Mouse (Mus musculus) embryonic facial prominence, embryonic 14.5 days (tissue): ENCODE measurements at regions not wholly inside any gene's neighbourhood (a gene's known extent, or its start where the extent isn't known, plus 50 kb on each side); places are given as distances from the start of the nearest gene placed in this dataset.

Experiments used
- ATAC-seq: fragments of 200-750 bp; cut with Nextera tagmentation; 2 replicates; pipeline ENCODE4 v1.8.0; 2017; ENCODE audit warnings: low read depth, moderate number of reproducible peaks, moderate TSS enrichment
- DNase-seq: peaks from one replicate; pipeline ENCODE4 v3.0.0-alpha.2; 2015; ENCODE audit warnings: low spot score
- H3K27ac ChIP-seq: fragments of 300-500 bp; sonication (generic); replicated peaks from 2 replicates; pipeline ENCODE4 v1.5.1; 2014; ENCODE audit warnings: low read depth, mild to moderate bottlenecking, low read length, moderate library complexity
- H3K27me3 ChIP-seq: fragments of 300-500 bp; sonication (generic); replicated peaks from 2 replicates; pipeline ENCODE4 v1.6.1; 2014; ENCODE audit warnings: low read length; ENCODE audit not compliant: control insufficient read depth, insufficient read depth
- H3K36me3 ChIP-seq: fragments of 300-500 bp; sonication (generic); 2 replicates; pipeline ENCODE4 v1.6.1; 2014; ENCODE audit warnings: low read length, mixed read lengths; ENCODE audit not compliant: control insufficient read depth, insufficient read depth
- H3K4me1 ChIP-seq: fragments of 300-500 bp; sonication (generic); 2 replicates; pipeline ENCODE4 v1.6.1; 2014; ENCODE audit warnings: antibody characterized with exemption, low read length; ENCODE audit not compliant: control insufficient read depth, insufficient read depth
- H3K4me2 ChIP-seq: fragments of 300-500 bp; sonication (generic); 2 replicates; pipeline ENCODE4 v1.6.1; 2014; ENCODE audit warnings: low read depth, mild to moderate bottlenecking, low read length, moderate library complexity, mixed read lengths
- H3K4me3 ChIP-seq: fragments of 300-500 bp; sonication (generic); 2 replicates; pipeline ENCODE4 v1.5.1; 2014; ENCODE audit warnings: low read depth, mild to moderate bottlenecking, low read length
- H3K9ac ChIP-seq: fragments of 300-500 bp; sonication (generic); 2 replicates; pipeline ENCODE4 v1.6.1; 2014; ENCODE audit warnings: low read depth, mild to moderate bottlenecking, low read length, moderate library complexity, mixed read lengths
- H3K9me3 ChIP-seq: fragments of 300-500 bp; sonication (generic); 2 replicates; pipeline ENCODE4 v1.6.1; 2016; ENCODE audit warnings: low read length; ENCODE audit not compliant: control insufficient read depth
- WGBS: fragments of 180-500 bp; shearing (Covaris S2); extraction: QIAGEN DNeasy Blood & Tissue Kit; methylation state at CpG from one replicate; pipeline ENCODE4 v1.1.7; 2014; 5-methylcytosine and 5-hydroxymethylcytosine counted together

DNA sequence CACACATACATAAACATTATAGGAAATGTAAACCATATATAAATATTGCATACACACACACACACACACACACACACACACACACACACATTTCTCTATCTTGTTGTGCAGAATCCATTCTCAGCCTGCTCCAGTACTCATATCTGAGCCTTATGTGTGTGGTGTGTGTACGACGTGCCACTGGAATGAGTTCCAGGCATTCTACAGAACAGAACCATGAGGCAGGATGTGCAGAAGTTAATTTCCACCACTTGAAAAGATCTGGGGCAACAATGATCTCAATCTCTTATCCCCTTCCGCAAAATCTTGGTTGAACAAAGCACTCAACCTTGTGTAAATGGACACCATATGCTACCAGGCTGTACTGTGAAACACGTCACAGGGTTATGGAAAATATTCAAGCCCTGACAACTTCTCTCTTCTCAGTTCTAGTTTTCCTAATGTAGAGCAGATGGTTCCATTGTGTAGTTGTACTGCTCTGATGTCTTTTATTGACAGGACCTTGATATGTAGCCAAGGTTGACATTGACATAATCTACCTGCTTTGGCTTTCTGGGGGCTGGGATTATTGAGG, 96.9 kb upstream of the Ust start:
- ATAC-seq (peak; percentile 68; the same call in 1 of the 2 replicates), DNase-seq (peak; percentile 76)
- Histone ChIP-seq H3K4me2 (no peak overlapping the region), H3K4me3 (no peak overlapping the region), H3K4me1 (no peaks in the 10 kb centered on the region), H3K9ac (no peak overlapping the region), H3K27ac (no peak overlapping the region; the same call in 1 of the 2 replicates), H3K9me3 (no peaks in the 10 kb centered on the region), H3K27me3 (no peaks in the 10 kb centered on the region), H3K36me3 (no peaks in the 10 kb centered on the region)
- 43% methylated on average over 4 of the region's 4 CpGs for WGBS

DNA sequence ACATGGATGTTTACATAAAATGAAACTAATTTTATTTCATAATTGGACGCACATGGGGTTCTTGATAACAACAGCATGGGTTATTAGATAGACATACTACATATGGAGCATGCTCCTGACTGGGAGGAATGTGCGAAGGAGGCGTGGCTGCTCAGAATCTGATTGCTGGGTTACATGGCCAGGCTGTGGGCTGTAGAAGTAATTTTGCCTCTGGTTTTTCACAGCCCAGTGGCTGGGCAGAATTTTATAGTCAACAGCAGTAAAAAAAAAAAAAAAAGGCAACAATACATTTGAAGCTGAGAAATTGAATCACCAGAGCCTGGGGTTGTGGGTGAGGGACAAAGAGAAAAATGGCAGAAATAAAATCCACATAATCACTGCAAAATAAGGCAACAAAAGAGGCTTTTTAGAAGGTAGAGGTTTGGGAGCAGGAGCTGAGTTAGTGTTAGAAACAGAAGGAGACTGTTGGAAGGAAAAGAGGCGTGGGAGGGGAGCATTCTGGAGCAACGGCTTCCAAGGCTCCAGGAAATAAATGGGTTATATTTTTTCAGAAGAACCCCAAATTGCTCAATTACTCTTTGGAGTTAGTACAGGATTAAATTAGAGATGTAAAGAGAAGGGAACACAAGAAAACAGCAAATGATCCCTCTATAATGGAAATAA, 71.4 kb upstream of the Ust start:
- Histone ChIP-seq H3K9ac (no peak overlapping the region), H3K27ac (no peak overlapping the region), H3K4me3 (no peak overlapping the region), H3K36me3 (no peaks in the 10 kb centered on the region), H3K9me3 (no peaks in the 10 kb centered on the region), H3K4me1 (no peaks in the 10 kb centered on the region), H3K4me2 (no peak overlapping the region), H3K27me3 (no peaks in the 10 kb centered on the region)
- DNase-seq (peak; percentile 18), ATAC-seq (peak; percentile 53; the same call in 1 of the 2 replicates)
- 75% methylated on average over 5 of the region's 5 CpGs for WGBS

DNA sequence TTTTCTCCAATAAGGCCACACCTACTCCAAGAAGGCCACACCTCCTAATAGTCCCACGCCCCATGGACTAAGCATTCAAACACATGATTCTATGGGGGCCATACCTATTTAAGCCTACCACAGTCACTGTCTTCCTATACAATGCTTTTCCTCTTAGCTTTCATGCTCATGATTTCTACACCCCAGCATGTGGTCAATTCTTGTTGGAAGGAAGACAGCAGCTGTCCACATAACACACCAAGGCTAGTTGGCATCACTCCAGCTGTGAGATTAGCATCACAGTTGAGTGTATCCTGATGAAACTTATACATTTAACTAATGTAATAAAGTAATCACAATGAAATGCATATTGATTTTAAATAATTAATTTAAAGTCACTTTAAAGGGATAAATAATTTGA, 70.5 kb upstream of the Ust start:
- Histone ChIP-seq H3K4me1 (no peaks in the 10 kb centered on the region), H3K27me3 (no peaks in the 10 kb centered on the region), H3K27ac (no peak overlapping the region), H3K4me2 (no peak overlapping the region), H3K36me3 (no peaks in the 10 kb centered on the region), H3K4me3 (no peak overlapping the region), H3K9ac (no peak overlapping the region), H3K9me3 (no peaks in the 10 kb centered on the region)
- no peak for ATAC-seq
- WGBS, result 100% methylated on average over 1 of the region's 1 CpGs
- DNase-seq, result peak; percentile 20

DNA sequence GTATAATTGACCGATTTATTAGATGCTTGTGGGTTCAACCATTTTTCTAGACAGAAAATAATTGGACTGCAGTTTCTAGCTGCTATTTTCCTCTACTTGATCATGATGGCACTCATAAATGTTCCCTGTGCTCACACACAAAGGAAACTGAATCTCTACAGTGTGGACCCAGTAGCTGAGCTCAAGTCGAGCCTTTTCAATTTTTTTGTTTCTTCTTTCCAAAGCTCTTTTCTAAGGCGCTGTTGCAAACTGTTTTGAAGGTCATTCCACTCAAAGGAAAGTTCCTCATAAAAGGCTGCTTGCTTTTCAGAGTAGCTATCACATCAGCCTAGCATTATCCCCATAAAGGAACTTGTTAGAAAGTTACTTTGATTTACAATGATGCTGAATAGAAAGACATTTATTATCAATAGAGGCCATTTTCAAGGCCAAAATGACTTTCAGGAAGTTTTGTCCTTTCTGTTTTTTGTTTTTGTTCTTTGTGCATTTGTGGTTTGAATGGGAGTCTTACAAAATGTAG, 65.8 kb upstream of the Ust start:
- Histone ChIP-seq H3K9ac (no peak overlapping the region), H3K27ac (no peak overlapping the region), H3K4me3 (no peak overlapping the region), H3K4me1 (no peaks in the 10 kb centered on the region), H3K9me3 (no peaks in the 10 kb centered on the region), H3K36me3 (no peaks in the 10 kb centered on the region), H3K27me3 (no peaks in the 10 kb centered on the region), H3K4me2 (no peak overlapping the region)
- 82% methylated on average over 3 of the region's 3 CpGs for WGBS
- DNase-seq (no peak), ATAC-seq (no peak)

GRCm38 (mm10) chr10:8583552-8584388, 65.1 kb upstream of the Ust start:
- ATAC-seq, result no peak
- no peak for DNase-seq
- H3K9ac ChIP-seq, result no peak overlapping the region
- H3K4me1 ChIP-seq, result no peaks in the 10 kb centered on the region
- no peak overlapping the region for H3K4me2 ChIP-seq
- H3K36me3 ChIP-seq, result no peaks in the 10 kb centered on the region
- H3K4me3 ChIP-seq, result no peak overlapping the region
- H3K27ac ChIP-seq, result no peak overlapping the region
- no peaks in the 10 kb centered on the region for H3K9me3 ChIP-seq
- WGBS, result 61% methylated on average over 7 of the region's 7 CpGs
- no peaks in the 10 kb centered on the region for H3K27me3 ChIP-seq

GRCm38 (mm10) chr10:8580298-8580697, 61.7 kb upstream of the Ust start:
- 95% methylated on average over 2 of the region's 2 CpGs for WGBS
- DNase-seq (no peak), ATAC-seq (no peak)
- H3K4me2 ChIP-seq, result no peak overlapping the region
- H3K27me3 ChIP-seq, result no peaks in the 10 kb centered on the region
- no peaks in the 10 kb centered on the region for H3K36me3 ChIP-seq
- H3K27ac ChIP-seq, result no peak overlapping the region
- no peak overlapping the region for H3K9ac ChIP-seq
- H3K9me3 ChIP-seq, result no peaks in the 10 kb centered on the region
- no peaks in the 10 kb centered on the region for H3K4me1 ChIP-seq
- no peak overlapping the region for H3K4me3 ChIP-seq

DNA sequence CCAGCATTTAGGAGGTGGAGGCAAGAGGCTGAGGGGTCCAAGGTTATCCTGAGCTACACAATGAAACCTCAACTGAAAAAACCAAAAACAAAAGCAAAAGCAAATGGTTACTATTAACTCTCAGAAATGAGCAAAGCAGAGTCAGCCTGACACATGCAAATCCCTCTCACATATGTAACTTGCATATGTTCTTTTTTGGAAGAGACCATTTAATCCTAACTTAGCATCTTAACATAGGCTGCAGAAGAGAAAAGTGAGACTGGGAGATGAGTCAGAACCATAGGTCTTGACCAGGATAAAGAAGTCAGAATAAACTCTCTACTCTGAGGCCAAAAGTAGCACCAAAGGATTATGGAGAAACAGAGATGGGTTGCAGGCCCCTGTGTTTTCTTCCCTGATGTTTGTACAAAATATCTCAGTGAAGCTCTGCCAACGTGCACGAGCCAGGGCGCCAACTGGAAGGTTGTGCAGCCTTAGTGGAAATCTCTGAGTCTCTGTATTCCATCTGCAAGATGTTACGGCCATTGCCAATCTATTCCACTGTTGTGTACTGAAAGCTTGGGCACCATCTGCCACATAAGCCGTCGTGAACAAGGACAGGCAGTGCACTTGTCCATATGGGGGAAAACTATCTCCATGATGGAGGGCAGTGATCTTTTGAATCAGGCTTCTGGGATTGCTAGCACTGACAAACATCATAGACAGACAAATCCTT, 59.2 kb upstream of the Ust start:
- Histone ChIP-seq H3K36me3 (no peaks in the 10 kb centered on the region), H3K27me3 (no peaks in the 10 kb centered on the region), H3K9me3 (peaks cover 5% of the 10 kb centered on the region; the same call in 1 of the 2 replicates), H3K4me3 (no peak overlapping the region), H3K9ac (no peak overlapping the region), H3K4me2 (no peak overlapping the region), H3K4me1 (no peaks in the 10 kb centered on the region), H3K27ac (no peak overlapping the region)
- 78% methylated on average over 6 of the region's 6 CpGs for WGBS
- ATAC-seq (no peak), DNase-seq (no peak)
